Mouse (Mus musculus) midbrain, embryonic 14.5 days (tissue): ENCODE data around the gene Stxbp4. TPM values are rescaled to one million over a fixed set of nuclear protein-coding genes. Genes with fewer than 3 reads are reported as not detected.

ENCODE experiments used
- ATAC-seq: fragments of 200-750 bp; cut with Nextera tagmentation; 2 replicates; pipeline ENCODE4 v1.8.0; 2017; ENCODE audit warnings: moderate number of reproducible peaks, moderate library complexity; ENCODE audit not compliant: low FRiP score, low TSS enrichment
- DNase-seq: peaks from one replicate; pipeline ENCODE4 v3.0.0-alpha.2; 2015
- H3K27ac ChIP-seq: fragments of 300-500 bp; sonication (generic); replicated peaks from 2 replicates; pipeline ENCODE4 v1.5.1; 2014; ENCODE audit warnings: mild to moderate bottlenecking, low read depth, low read length, moderate library complexity
- H3K27me3 ChIP-seq: fragments of 300-500 bp; sonication (generic); 2 replicates; pipeline ENCODE4 v1.6.1; 2014; ENCODE audit warnings: low read length, control low read depth, mixed read lengths; ENCODE audit not compliant: control insufficient read depth, insufficient read depth
- H3K36me3 ChIP-seq: fragments of 300-500 bp; sonication (generic); 2 replicates; pipeline ENCODE4 v1.6.1; 2014; ENCODE audit warnings: low read length, control low read depth; ENCODE audit not compliant: control insufficient read depth, insufficient read depth
- H3K4me1 ChIP-seq: fragments of 300-500 bp; sonication (generic); 2 replicates; pipeline ENCODE4 v1.6.1; 2014; ENCODE audit warnings: mild to moderate bottlenecking, antibody characterized with exemption, low read length, control low read depth; ENCODE audit not compliant: control insufficient read depth, insufficient read depth
- H3K4me2 ChIP-seq: fragments of 300-500 bp; sonication (generic); 2 replicates; pipeline ENCODE4 v1.6.1; 2014; ENCODE audit warnings: mild to moderate bottlenecking, low read length, moderate library complexity
- H3K4me3 ChIP-seq: fragments of 300-500 bp; sonication (generic); replicated peaks from 2 replicates; pipeline ENCODE4 v1.5.1; 2014; ENCODE audit warnings: low read depth, low read length
- H3K9ac ChIP-seq: fragments of 300-500 bp; sonication (generic); replicated peaks from 2 replicates; pipeline ENCODE4 v1.6.1; 2014; ENCODE audit warnings: mild to moderate bottlenecking, low read length, moderate library complexity
- H3K9me3 ChIP-seq: fragments of 300-500 bp; sonication (generic); 2 replicates; pipeline ENCODE4 v1.6.1; 2016; ENCODE audit warnings: low read length, control low read depth, mixed read lengths; ENCODE audit not compliant: control insufficient read depth
- WGBS: fragments of 180-500 bp; shearing (Covaris S2); extraction: QIAGEN DNeasy Blood & Tissue Kit; methylation state at CpG from one replicate; pipeline ENCODE4 v1.1.7; 2014; 5-methylcytosine and 5-hydroxymethylcytosine counted together
- polyA plus RNA-seq: library from polyadenylated mRNA; unstranded; fragments of >200 nt; fragmentation: Nextera tagmentation; extraction: Ambion mirVana; gene quantifications from 2 replicates; pipeline ENCODE4 v1.2.1, GENCODE M21; 2014

The Stxbp4 gene
- polyA plus RNA-seq, 1 experiment from 2014 or later: 22.0 TPM

DNA sequence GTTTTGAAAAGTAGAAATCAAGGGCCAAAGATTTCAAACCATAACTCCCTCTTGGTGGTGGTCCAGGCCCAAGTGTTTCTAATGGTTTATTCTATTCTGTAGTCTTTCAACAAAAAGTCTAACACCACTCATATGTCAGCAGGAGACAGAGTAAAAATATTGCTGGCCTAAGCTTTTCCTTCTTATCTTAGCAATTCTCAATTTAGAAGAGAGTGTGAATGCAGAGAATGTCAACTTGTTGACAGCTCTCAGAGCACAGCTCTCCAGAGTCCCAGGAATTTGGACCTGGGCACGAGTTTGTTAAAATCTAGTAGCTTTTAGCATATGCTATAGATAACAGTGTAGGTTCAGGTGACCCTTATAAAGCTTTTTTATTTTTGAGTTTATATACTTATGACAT is 120.1 kb downstream of the Stxbp4 start:
- DNase-seq (no peak), ATAC-seq (no peak)
- Histone ChIP-seq H3K9ac (no peak overlapping the region), H3K9me3 (no peaks in the 10 kb centered on the region), H3K4me3 (no peak overlapping the region), H3K36me3 (peaks cover 8% of the 10 kb centered on the region; the same call in 1 of the 2 replicates), H3K27me3 (no peaks in the 10 kb centered on the region), H3K27ac (no peak overlapping the region), H3K4me1 (peaks cover 4% of the 10 kb centered on the region; the same call in 1 of the 2 replicates), H3K4me2 (no peak overlapping the region)
- WGBS: 98% methylated on average over 1 of the region's 1 CpGs

GRCm38 (mm10) chr11:90512538-90513219 is 125.2 kb downstream of the Stxbp4 start:
- no peaks in the 10 kb centered on the region for H3K27me3 ChIP-seq
- no peak overlapping the region for H3K27ac ChIP-seq
- no peak overlapping the region for H3K4me2 ChIP-seq
- no peak overlapping the region for H3K4me3 ChIP-seq
- H3K9me3 ChIP-seq: no peaks in the 10 kb centered on the region
- ATAC-seq: no peak
- H3K4me1 ChIP-seq: no peaks in the 10 kb centered on the region
- H3K36me3 ChIP-seq: 0 out of 2 replicates have a peak, but pooled peaks cover 3% of the 10 kb centered on the region
- peak; percentile 18 for DNase-seq
- H3K9ac ChIP-seq: no peak overlapping the region
- WGBS: 64% methylated on average over 5 of the region's 5 CpGs

DNA sequence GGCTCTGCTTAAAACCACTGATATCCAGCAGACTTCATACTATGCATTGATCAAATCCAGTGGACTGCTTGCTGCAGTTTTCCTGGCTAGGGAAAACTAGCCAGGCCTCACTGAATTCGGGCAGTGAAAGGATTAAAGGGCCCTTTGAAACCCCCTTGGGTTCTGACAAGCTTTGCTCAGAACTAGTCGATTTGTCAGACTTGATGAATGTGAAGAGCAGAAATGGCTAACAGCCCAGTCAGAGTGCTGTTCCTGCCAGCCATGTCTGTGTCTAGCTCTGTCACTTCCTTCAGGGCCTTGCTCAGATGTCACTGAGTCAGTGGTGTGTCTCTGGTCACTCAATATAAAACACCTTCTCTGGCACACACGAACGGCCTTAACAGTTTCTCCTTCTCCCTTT is 136.0 kb downstream of the Stxbp4 start:
- no peaks in the 10 kb centered on the region for H3K27me3 ChIP-seq
- no peak overlapping the region for H3K4me3 ChIP-seq
- no peaks in the 10 kb centered on the region for H3K9me3 ChIP-seq
- H3K4me2 ChIP-seq: no peak overlapping the region
- no peaks in the 10 kb centered on the region for H3K36me3 ChIP-seq
- ATAC-seq (no peak), DNase-seq (no peak)
- 69% methylated on average over 4 of the region's 4 CpGs for WGBS
- H3K27ac ChIP-seq: no peak overlapping the region
- H3K4me1 ChIP-seq: no peaks in the 10 kb centered on the region
- H3K9ac ChIP-seq: no peak overlapping the region

- Histone ChIP-seq H3K9ac (no peak overlapping the region), H3K4me2 (no peak overlapping the region), H3K27me3 (no peaks in the 10 kb centered on the region), H3K36me3 (no peaks in the 10 kb centered on the region), H3K4me3 (no peak overlapping the region), H3K27ac (no peak overlapping the region), H3K4me1 (no peaks in the 10 kb centered on the region), H3K9me3 (no peaks in the 10 kb centered on the region)
- 92% methylated on average over 6 of the region's 6 CpGs for WGBS
- no peak for DNase-seq
- no peak for ATAC-seq
Observed at GRCm38 (mm10) chr11:90499918-90500317, 138.0 kb downstream of the Stxbp4 start.

GRCm38 (mm10) chr11:90498461-90498860 is 139.4 kb downstream of the Stxbp4 start:
- ATAC-seq: no peak
- Histone ChIP-seq H3K4me2 (no peak overlapping the region), H3K36me3 (peaks cover under 1% of the 10 kb centered on the region; the same call in 1 of the 2 replicates), H3K27me3 (no peaks in the 10 kb centered on the region), H3K9me3 (no peaks in the 10 kb centered on the region), H3K4me1 (no peaks in the 10 kb centered on the region), H3K4me3 (no peak overlapping the region), H3K9ac (no peak overlapping the region), H3K27ac (no peak overlapping the region)
- DNase-seq: no peak
- 72% methylated on average over 5 of the region's 5 CpGs for WGBS

GRCm38 (mm10) chr11:90494981-90495380 is 142.9 kb downstream of the Stxbp4 start:
- no peaks in the 10 kb centered on the region for H3K4me1 ChIP-seq
- WGBS: 86% methylated on average over 1 of the region's 1 CpGs
- no peaks in the 10 kb centered on the region for H3K27me3 ChIP-seq
- peaks cover 6% of the 10 kb centered on the region; the same call in 1 of the 2 replicates for H3K36me3 ChIP-seq
- no peak for ATAC-seq
- H3K9me3 ChIP-seq: no peaks in the 10 kb centered on the region
- H3K4me3 ChIP-seq: no peak overlapping the region
- no peak overlapping the region for H3K27ac ChIP-seq
- no peak overlapping the region for H3K4me2 ChIP-seq
- H3K9ac ChIP-seq: no peak overlapping the region
- DNase-seq: no peak

GRCm38 (mm10) chr11:90492511-90492910 is 145.4 kb downstream of the Stxbp4 start:
- no peak overlapping the region for H3K4me3 ChIP-seq
- H3K9me3 ChIP-seq: no peaks in the 10 kb centered on the region
- H3K9ac ChIP-seq: no peak overlapping the region
- no peak overlapping the region for H3K27ac ChIP-seq
- no peaks in the 10 kb centered on the region for H3K4me1 ChIP-seq
- H3K36me3 ChIP-seq: peaks cover 8% of the 10 kb centered on the region
- ATAC-seq (no peak), DNase-seq (no peak)
- no peak overlapping the region for H3K4me2 ChIP-seq
- 94% methylated on average over 4 of the region's 4 CpGs for WGBS
- 0 out of 2 replicates have a peak, but pooled peaks cover 3% of the 10 kb centered on the region for H3K27me3 ChIP-seq

- WGBS: 95% methylated on average over 10 of the region's 10 CpGs
- ATAC-seq (no peak), DNase-seq (no peak)
- peaks cover 8% of the 10 kb centered on the region for H3K36me3 ChIP-seq
- no peak overlapping the region for H3K4me3 ChIP-seq
- no peak overlapping the region for H3K4me2 ChIP-seq
- H3K27me3 ChIP-seq: 0 out of 2 replicates have a peak, but pooled peaks cover 3% of the 10 kb centered on the region
- H3K27ac ChIP-seq: no peak overlapping the region
- H3K4me1 ChIP-seq: peaks cover 10% of the 10 kb centered on the region
- H3K9ac ChIP-seq: no peak overlapping the region
- H3K9me3 ChIP-seq: no peaks in the 10 kb centered on the region
Observed at GRCm38 (mm10) chr11:90489166-90489565, 148.7 kb downstream of the Stxbp4 start.

- Histone ChIP-seq H3K27me3 (0 out of 2 replicates have a peak, but pooled peaks cover 3% of the 10 kb centered on the region), H3K4me2 (no peak overlapping the region), H3K36me3 (peaks cover 3% of the 10 kb centered on the region; the same call in 1 of the 2 replicates), H3K27ac (no peak overlapping the region), H3K4me1 (peaks cover 10% of the 10 kb centered on the region), H3K4me3 (no peak overlapping the region), H3K9ac (no peak overlapping the region), H3K9me3 (no peaks in the 10 kb centered on the region)
- ATAC-seq (no peak), DNase-seq (no peak)
- WGBS: 97% methylated on average over 8 of the region's 8 CpGs
Observed at GRCm38 (mm10) chr11:90487686-90488085, 150.2 kb downstream of the Stxbp4 start.
